Mouse (Mus musculus): ENCODE results near the gene Vmn2r117.
"Not testable (repeated sequence)": the region's sequence is repeated elsewhere in the genome, so short reads cannot be mapped to it uniquely, and the experiment has no call there.

The Vmn2r117 gene

GRCm38 (mm10) chr17:23479599-23479998 lies at the start of gene Vmn2r117:
Gene Vmn2r117 (minus strand): TSS chr17:23479699.
- DNase-seq (ENCODE audit: low read depth), result not testable (repeated sequence)

- not testable (repeated sequence) for DNase-seq (ENCODE audit: low read depth)
Observed at GRCm38 (mm10) chr17:23522941-23523732, 43.6 kb upstream of the Vmn2r117 start.

- no peak for DNase-seq (ENCODE audit: low read depth)
Observed at GRCm38 (mm10) chr17:23518701-23519423, 39.4 kb upstream of the Vmn2r117 start.

GRCm38 (mm10) chr17:23433150-23433679 lies 46.3 kb downstream of the Vmn2r117 start:
- no peak for DNase-seq (ENCODE audit: low read depth)

Measured in induced T-regulatory cell, adult 2 months (primary cell).